Mouse (Mus musculus) inflammation-experienced regulatory T-cells, adult 6 months (primary cell): ENCODE measurements at regions not wholly inside any gene's neighbourhood (a gene's known extent, or its start where the extent isn't known, plus 50 kb on each side); places are given as distances from the start of the nearest gene placed in this dataset.
"Not testable (repeated sequence)": the region's sequence is repeated elsewhere in the genome, so short reads cannot be mapped to it uniquely, and the experiment has no call there.

Experiments used
- ATAC-seq: one replicate; pipeline ENCODE4 v1.8.0; 2017

DNA sequence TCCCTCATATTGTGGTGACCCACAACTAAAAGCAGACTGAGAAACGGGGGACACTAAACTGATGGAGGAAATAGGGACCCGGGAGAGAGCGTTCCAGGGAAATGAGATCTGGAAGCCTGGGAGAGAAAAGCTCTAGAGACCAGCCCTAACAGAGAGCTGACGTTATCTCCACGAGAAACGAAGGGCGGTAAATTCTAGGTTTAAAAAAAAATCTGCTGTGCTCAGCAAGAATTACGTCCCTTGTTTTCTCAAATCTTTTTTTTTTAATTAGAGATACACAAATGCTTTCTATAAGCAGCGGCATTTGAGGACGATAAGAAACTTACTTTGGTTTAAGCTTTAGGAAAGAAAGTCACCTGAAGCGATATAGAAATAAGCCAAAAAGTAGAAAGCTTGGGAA lies 145.7 kb downstream of the Cand1 start:
- ATAC-seq, result no peak

- ATAC-seq, result no peak
Observed at GRCm38 (mm10) chr10:119087886-119088285, 152.0 kb downstream of the Cand1 start.

- ATAC-seq, result no peak
Observed at GRCm38 (mm10) chr10:119087071-119087665, 152.7 kb downstream of the Cand1 start.

DNA sequence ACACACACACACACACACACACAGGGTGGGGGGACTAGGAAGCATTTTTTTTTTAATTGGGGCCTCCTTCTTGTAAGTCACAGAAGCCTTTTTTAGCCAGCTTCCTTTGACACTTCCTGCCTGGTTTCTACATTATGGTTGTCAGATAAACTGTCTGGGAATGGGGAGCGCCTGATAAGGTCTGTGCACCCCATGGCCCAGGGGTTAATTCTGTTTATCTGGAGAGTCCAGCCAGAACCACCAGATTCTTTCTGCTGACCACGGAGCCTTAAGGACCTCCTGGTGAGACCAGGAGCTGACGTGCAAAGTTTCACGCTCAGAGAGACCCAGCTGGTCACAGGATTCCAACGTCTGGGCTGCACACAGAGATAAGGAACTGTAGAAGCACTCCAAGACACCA lies 153.4 kb downstream of the Cand1 start:
- ATAC-seq, result no peak

DNA sequence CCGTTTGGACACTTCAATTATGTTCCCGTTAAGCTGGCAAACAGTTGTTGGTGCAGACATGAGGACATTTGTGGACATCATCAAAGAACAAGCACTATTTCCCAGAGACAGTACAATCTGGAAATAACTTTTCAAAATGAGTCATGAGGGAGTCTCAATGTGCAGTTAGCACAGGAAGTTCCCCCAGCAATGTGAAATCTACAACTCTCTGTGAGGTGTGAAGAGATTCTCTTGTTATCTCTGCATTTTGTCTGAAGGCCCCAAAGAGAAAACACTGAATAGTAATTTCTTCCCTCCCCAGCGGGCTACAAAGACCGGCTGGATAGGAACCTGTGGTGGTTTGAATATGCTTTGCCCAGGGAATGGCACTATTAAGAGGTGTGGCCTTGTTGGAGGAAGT lies 156.4 kb downstream of the Cand1 start:
- ATAC-seq, result peak; percentile 52

DNA sequence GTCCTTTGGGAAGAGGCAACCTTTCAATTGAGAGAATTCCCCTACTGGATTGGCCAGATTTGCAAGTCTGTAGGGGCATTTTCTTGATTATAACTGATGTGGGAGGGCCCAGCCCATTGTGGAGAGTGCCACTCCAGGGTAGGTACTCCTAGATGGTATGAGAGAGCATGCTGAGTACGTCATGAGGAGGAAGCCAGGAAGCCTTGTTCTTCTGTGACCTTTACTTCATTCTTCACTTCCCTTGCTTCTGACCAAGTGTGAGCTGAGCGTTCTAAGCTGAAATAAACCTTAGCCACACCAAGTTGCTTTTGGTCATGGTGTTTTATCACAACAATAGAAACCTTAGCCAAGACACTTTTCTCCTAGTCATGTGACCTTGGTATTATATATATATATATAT lies 157.0 kb downstream of the Cand1 start:
- ATAC-seq, result no peak

GRCm38 (mm10) chr10:119081766-119082165 lies 158.1 kb downstream of the Cand1 start:
- ATAC-seq, result not testable (repeated sequence)

GRCm38 (mm10) chr10:119076100-119076566 lies 163.7 kb downstream of the Cand1 start:
- no peak for ATAC-seq

- no peak for ATAC-seq
Observed at GRCm38 (mm10) chr10:119074887-119075286, 165.0 kb downstream of the Cand1 start.

DNA sequence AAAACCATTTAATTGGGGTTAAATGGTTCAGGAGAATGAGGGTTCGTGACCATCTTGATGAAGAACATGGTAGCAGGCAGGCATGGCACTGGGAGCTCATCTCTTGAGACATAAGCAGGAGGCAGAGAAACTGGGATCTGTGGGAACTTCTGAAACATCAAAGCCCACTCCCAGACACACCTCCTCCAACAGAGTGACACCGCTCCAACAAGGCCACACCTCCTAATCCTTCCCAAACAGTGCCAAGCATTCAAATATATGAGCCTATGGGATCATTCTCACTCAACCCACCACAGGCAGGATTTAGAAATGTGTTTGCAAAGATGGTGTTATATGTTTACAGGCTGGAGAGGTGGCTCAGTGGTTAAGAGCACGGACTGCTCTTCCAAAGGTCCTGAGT lies 165.9 kb downstream of the Cand1 start:
- ATAC-seq, result no peak

DNA sequence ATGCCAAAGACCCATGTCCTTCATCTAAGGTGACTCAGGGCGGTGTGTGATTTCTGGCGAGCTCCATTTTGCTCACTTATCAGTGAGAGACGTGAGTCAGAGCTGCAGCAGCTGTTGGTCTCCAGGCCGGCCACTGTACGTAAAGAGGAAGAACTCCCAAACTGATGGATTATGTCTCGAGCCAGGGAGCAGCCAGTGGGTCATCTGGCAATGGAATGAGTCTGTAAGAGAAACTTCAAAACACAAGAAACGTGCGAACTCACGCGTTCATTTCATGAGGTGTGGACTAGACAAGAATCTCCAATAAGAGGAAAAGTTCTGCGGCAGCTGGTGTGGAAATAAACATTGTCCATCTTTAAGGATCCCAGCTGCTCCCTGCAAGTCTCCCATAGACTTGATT lies 170.4 kb downstream of the Cand1 start:
- ATAC-seq, result no peak

- no peak for ATAC-seq
Observed at GRCm38 (mm10) chr10:119067838-119068237, 172.0 kb downstream of the Cand1 start.

GRCm38 (mm10) chr10:119067366-119067765 lies 172.5 kb downstream of the Cand1 start:
- no peak for ATAC-seq

DNA sequence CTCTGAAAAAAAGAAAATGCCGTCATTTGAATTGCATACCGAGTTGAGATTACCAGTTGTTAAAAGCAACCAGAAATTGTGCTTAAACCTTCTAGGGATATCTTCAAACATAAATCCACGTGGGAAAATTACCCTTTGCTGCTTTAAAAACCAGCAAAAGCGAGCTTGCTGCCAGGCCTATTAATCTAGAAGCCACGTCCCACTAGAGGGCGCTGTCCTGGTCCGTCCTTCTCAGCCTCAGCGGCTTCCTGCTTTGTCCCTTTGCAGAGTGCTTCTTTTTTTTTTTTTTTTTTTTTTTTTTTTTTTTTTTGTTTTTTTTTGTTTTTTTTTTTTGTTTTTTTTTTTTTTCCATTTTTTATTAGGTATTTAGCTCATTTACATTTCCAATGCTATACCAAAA lies 173.9 kb downstream of the Cand1 start:
- ATAC-seq, result peak; percentile 86

DNA sequence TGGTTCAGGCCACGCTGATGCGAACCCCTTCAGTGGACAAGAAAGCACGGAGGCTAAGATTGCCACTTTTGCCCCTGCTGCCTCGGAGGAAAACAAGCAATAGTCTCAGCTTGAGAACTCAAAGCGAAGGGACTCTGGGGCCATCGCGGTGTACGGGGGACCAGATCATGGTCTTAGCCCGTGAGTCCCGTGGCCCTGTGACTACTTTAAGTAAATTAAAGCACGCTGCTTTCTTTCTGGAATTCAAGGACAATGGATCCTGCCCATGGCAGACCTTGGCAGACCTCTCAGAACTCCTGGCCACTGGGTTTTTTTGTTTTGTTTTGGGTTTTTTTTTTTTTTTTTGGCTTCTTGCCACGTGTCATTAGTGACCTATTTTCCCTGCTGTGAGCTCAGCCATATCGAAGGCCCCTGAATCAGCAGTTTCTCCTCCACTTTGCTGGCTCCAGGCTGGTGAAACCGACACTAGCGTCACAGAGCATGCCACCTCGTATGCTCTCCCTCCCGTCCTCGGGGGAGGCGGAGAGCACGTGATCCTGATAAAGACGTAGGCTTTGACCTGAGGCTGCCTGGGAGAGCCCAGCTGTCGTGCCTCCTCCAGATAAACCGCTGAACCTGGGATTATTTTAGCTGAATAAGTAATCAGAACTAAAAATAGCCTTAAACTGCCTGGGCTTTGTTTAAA lies 174.6 kb downstream of the Cand1 start:
- ATAC-seq, result peak; percentile 66

DNA sequence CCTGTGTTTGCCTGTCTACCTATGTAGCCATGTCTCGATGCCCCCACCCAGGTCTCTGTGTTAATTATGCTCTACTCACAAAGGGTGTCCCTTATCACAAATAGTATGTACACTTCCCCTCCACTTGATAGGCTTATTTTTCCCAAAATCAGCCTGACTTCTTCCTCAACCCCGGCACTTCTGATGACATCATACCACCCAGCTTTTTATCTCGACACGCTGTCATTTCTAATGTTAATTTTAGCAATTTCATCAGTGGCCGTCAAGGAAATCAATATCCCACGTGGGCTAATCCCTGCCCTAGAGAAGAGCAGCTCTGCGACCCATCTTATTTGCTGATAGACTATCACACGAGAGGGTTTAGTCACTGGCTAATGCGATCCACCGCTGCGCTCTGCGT lies 175.6 kb downstream of the Cand1 start:
- ATAC-seq, result no peak

DNA sequence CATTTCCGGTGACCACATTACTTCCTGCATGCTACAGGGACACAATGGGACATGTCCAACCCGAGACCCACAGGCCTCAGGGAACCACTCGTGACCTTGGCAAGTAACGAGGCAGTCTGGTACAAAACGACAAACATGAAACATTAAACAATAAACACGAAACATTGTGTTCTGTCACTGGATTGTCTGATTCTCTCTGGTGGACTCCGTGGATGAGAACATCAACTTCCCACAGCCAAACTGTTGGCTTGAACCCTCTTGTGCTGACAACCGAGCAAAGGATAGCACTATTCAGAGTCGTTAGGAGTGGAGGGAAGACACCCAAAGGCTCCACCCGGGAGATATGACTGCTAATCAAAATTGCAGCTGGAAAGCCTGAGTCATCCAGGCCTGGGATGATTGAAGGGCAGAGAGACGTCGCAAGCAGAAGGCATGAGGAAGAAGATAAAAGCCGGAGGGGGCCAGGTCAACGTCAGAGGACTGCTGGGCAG lies 176.6 kb downstream of the Cand1 start:
- no peak for ATAC-seq

DNA sequence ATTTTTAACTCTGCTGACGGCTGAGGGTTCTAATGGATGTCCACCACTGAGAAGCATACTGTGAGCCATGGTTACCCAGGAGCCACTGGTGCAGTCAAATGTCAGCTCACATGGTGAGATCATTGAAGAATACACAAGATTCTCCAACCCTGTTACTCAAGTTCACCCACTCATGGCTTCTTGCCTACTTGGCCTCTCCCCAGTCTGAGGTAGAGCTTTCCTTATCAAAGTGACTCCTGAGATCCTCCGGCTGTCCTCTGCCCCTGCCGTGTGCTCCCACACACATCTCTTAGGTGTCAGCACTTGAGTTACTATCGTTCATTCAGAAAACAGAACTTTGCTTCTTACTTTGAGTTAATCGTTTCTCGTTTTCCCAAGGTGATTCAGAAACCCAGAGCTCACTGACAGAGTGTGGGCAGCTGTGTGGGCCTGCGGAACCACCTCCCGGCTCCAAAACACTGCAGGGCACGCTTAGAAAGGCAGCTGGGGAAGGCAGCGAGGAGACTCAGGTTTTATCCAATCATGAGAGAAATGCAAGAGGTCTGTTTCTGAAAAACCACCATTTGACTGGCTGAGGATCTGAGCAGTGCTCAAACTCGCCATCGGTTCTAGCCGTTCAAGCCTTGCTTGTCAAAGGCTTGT lies 177.8 kb downstream of the Cand1 start:
- no peak for ATAC-seq

GRCm38 (mm10) chr10:119061349-119061850 lies 178.5 kb downstream of the Cand1 start:
- ATAC-seq, result no peak

GRCm38 (mm10) chr10:119058493-119059020 lies 181.3 kb downstream of the Cand1 start:
- ATAC-seq, result no peak

- no peak for ATAC-seq
Observed at GRCm38 (mm10) chr10:119055199-119055785, 184.6 kb downstream of the Cand1 start.

DNA sequence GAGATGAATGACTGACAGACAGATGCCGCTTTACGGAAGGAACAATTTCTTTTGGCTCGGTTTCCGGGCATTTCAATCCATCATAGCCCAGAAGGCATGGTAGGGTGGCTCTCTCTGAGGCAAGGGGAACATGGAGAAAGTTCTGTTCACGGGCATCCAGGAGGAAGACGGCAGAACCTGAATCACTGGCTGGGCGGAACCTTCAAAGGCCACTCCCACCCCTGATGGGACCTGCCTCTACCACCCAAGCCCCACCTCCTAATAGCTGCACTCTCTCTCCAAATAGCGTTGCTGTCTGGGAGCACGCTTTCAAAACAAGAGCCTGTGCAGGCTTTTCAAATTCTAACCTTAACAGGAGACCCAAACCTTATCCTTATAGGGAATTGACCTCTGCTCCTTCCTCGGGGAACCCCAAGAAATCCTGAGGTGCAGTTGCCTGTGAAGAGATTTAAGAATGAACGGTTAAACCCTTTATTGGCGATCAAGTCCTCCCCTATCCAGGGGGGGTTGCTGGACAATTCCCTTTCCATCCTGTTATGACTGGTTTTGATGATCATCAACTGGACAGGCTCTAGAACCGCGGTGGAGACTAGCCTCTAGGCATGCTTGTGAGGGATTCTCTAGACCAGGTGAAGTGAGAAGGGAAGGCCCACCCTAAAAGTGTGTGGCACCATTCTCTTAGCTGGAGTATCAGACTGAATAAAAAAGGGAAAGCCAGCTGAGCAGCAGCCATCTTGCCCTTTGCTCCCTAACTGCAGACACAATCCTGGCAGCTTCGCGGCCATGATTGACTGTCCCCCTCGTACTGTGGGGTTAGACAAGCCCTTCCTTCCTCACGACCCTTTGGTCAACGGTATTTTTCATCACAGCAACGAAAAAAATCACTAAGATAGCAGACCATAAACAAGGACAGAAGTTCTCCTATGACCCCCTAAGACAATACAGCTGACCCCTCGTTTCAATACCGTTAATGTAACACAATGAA lies 184.5 kb upstream of the Dyrk2 start:
- no peak for ATAC-seq
